Mouse (Mus musculus) CD4-positive, CD25-positive, alpha-beta regulatory T cell, adult 2 months (primary cell): ENCODE data around the gene Gcn1l1.
A peak's percentile ranks its signal among the peaks of the same experiment; 100 is the strongest.

Experiments used
- DNase-seq: peaks from one replicate; pipeline ENCODE4 v3.0.0-alpha.2; 2012; ENCODE audit warnings: low read depth, low spot score

The Gcn1l1 gene

GRCm38 (mm10) chr5:115534856-115535255 lies 30.2 kb upstream of the Gcn1l1 start:
- peak; percentile 59 for DNase-seq

GRCm38 (mm10) chr5:115535635-115536034 lies 29.4 kb upstream of the Gcn1l1 start:
- DNase-seq, result no peak

- DNase-seq, result no peak
Measured at GRCm38 (mm10) chr5:115538017-115538692, 26.9 kb upstream of the Gcn1l1 start.

DNA sequence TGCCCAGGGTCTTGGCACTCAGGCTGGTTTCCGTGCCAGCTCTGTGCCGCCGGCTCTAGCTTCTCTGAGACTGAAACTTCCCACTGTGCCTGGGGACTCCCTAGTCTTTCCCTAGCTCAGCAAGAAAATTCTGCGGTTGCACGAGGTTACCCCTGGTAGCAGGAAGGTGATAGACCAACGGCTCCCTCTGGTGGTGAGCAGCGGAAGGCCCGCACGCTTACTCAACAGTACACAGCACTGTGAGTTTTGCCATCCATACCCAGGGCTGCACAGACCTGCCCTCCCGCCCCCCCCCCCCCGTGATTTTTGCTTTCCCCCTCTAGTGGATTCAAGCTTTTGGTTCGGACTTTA lies 26.4 kb upstream of the Gcn1l1 start:
- DNase-seq, result peak; percentile 95

DNA sequence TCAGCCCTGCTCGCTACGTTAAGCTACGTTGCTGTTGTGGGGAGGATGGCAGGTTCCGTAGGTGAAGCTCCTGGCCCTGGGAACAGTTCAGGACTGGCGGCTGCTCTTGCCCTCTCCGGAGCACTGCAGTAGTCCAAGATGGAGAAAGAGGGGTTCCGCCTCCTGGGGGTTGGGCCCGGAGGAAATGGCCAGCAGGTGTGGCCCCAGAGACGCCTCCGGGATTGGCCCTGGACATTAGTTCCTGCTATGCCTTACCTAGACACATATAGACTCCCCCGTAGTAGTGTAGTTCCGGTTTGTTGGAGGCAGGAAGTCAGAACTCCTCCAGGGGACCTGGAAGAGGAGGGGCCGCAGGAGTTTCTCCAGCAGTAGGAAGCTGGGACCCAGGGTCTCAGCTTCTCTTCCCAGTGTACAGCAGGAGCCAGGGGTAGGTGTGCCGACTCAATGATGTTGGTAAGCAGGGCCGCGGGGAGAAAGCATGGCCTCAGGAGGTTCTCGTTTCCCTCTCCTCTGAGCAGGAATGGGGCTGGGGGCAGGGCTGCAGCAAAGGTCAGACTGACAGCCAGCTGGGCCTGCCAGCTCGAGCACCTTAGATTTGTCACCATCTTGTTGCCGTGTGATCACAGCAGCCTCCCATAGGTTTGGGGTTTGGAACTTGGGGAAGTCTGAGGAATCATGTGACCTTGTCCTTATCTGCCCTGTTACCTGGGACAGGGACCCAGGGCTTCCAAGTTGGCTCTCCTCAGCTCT lies 22.2 kb upstream of the Gcn1l1 start:
- DNase-seq, result peak; percentile 60

GRCm38 (mm10) chr5:115543509-115544253 lies 21.4 kb upstream of the Gcn1l1 start:
- no peak for DNase-seq

DNA sequence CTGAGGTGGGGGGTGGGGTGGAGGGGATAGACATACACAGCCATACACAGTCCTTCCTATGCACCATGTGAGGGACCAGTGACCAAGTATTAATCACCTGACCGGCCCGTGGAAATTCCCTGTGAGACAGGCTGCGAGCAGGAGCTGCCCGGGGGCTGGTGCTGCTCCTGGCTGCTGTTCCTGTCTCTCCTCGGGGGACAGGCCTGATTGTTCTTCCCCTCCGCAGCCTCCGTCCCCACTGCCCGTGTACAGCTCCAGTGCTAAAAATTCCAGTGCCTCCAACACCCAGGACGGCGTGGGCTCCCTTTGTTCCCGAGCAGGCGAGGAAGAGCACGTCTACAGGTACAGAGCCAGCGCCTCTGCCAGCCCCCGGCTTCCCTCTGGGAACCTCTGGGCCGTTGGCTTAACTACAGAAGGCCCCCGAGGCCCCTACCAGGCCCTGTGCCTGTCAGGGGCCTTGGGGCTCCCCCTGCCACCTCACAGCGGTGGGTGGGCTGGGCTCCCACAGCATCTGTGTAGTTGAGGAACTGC lies 20.3 kb upstream of the Gcn1l1 start:
- DNase-seq, result no peak

GRCm38 (mm10) chr5:115545636-115546035 lies 19.4 kb upstream of the Gcn1l1 start:
- DNase-seq, result no peak

DNA sequence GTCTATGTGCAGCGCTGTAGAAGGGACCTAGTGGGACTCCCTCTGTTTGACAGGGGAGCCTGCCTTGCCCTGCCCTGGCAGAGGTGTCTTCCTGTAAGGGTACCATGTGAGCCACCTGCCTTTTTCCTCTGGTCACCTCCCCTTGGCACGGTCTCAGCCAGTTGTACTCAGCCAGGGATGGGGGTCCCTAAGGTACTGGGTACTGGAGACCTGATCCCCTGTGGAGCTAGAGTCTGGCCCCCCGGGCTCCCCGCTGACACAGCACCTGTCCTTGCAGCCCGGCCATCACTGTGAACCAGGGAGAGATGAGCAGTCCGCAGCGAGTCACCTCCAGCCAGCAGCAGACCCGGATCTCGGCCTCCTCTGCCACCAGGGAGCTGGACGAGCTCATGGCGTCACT lies 18.5 kb upstream of the Gcn1l1 start:
- DNase-seq, result no peak

- DNase-seq, result no peak
Measured at GRCm38 (mm10) chr5:115547014-115547413, 18.0 kb upstream of the Gcn1l1 start.

GRCm38 (mm10) chr5:115547421-115547820 lies 17.6 kb upstream of the Gcn1l1 start:
- DNase-seq, result no peak

GRCm38 (mm10) chr5:115548501-115549285 lies 16.4 kb upstream of the Gcn1l1 start:
- no peak for DNase-seq

GRCm38 (mm10) chr5:115550482-115551005 lies 14.5 kb upstream of the Gcn1l1 start:
- no peak for DNase-seq

- no peak for DNase-seq
Measured at GRCm38 (mm10) chr5:115551386-115551785, 13.7 kb upstream of the Gcn1l1 start.

DNA sequence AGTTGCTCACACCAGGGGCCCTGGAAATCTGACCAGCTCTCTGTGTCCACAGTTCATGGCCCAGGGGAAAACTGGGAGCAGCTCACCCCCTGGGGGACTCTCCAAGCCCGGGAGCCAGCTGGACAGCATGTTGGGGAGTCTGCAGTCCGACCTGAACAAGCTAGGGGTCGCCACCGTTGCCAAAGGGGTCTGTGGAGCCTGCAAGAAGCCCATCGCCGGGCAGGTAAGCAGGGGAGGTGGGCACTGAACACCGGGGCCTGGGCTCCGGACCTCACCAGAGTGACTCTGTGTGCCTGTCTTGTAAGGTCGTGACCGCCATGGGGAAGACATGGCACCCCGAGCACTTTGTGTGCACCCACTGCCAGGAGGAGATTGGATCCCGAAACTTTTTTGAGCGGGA lies 13.3 kb upstream of the Gcn1l1 start:
- DNase-seq, result no peak

DNA sequence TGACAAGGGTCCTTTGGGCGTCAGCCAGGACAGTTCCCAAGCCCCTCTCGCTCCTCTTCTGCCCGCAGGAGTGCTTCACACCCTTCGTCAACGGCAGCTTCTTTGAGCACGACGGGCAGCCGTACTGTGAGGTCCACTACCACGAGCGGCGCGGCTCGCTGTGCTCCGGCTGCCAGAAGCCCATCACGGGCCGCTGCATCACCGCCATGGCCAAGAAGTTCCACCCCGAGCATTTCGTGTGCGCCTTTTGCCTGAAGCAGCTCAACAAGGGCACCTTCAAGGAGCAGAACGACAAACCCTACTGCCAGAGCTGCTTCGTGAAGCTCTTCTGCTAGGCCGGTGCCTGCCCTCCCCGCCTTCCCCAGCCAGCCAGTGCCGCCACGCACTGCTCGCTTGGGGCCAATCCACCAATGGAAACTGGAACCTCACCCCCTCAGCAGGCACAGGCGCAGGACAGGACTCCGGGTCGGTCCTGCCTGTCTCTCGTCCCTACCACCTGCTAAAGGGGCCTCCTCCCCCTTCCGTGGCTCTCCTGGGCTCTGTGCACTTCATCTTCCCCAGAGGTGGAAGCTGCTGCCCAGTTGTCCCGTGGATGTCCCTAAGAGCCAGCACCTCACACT lies 11.1 kb upstream of the Gcn1l1 start:
- DNase-seq, result no peak

- DNase-seq, result no peak
Measured at GRCm38 (mm10) chr5:115554536-115555291, 10.3 kb upstream of the Gcn1l1 start.

DNA sequence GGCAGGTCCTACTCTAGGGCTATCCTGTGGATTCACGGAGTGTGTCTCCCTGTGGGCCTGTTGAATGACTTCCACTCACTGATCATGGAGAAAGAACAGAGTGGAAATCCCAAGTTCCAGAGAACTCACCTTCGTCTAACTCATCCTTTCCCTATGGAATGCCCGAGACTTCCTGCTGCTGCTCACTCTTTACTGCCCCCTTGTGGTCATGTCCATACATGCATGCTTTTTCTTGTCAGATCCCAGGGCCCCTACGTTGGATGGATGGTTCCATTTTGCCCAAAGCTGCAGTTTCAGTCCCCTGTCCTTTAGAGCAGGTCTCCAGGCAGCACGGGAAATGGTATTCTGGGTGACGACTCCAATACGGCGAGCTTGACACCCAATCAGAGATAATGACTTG lies 8.8 kb upstream of the Gcn1l1 start:
- peak; percentile 85 for DNase-seq

DNA sequence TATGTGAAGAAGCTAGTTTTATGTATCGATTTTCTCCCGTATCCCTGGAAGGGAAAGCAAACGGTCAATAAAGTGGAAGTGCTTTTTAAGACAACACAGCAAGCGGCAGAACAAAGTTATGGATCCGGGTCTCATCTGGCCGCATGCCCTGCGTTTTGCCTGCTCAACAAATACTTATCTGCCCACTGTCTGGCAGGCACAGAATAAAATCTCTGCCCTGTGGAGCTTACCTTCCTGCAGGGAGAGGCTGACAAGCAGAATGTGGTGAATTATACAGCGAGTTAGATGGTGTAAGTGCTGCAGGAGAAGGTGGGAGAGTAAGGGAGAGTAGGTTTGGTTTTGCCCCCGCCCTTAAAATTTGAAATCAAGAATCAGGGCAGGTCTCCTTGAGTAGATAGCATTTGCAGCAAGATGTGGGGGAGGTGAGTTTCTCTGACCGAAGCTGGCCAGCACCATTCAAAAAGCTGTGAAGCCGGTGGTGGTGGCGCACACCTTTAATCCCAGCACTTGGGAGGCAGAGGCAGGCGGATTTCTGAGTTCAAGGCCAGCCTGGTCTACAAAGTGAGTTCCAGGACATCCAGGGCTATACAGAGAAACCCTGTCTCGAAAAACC lies 6.8 kb upstream of the Gcn1l1 start:
- DNase-seq, result no peak
